In the genomic region with DNA sequence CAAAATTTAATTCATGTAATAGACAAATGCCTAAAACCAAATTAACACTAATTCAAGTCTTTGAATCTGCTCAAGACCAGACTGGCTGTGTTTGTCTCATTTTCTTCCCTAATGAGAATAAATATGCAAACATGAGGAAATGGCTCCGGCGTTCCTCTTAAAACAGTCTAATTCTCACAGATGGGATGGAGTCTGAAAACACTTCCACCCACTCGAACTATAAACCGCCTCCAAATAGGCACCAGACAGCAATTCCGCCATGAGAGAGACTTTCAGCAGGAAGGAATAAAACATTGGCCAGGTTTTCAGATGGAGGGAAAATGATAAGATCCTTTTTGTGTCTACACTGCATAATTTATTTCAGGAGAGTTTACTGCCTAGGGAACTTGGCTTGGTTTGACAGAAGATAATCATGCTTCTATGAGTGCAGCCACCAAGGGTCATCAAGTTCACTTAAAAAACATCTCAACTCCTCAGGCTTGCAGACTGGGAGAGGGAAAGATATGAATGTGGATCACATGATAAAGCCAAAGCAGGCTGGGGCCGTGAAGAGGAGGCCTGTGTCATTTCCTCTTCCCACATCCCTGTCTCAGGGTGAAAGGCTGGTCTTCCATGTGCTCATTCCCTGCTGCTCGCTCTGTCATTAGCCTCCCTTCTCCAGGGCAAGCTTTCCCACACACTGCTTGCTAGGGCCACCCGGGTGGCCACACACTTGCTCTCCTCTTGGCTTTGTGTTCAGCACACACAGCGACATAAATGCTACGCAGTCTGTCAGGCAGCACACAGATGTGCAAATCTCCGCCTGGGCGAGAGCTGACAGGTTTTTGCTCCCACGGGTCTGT, we compare ENCODE assay signal across 16 mouse cellular contexts. TPM values are rescaled to one million over a fixed set of nuclear protein-coding genes. Genes with fewer than 3 reads are reported as not detected.
DNase-seq lines count a peak whose midpoint lies in the region; ATAC-seq and TF ChIP-seq lines count a peak whose summit lies in the region.
"Had no signal": no experiment of that assay in that cellular context is flagged by ENCODE, and none has a peak within 500 bp of the region (broad histone marks: within the 10 kb centered on the region; RNA-seq: fewer than 3 reads in every experiment).

No protein-coding gene starts in this region.

- DNase-seq in hindbrain, postnatal 0 days (ENCODE audit: low spot score): no peak
- no peak for DNase-seq in midbrain, embryonic 11.5 days (ENCODE audit: low spot score, missing footprints)
- DNase-seq in kidney, postnatal 14 days: peak; percentile 12
- DNase-seq in telencephalon, adult 2 months (ENCODE audit: low read depth, low spot score): peak; percentile 69
- no peak for DNase-seq in cerebellum, adult 11-12 months
- DNase-seq: adrenal gland, postnatal 36 days; cerebellum, adult 9-10 months; gastrocnemius, postnatal 10 days; lung, embryonic 14.5 days; thymus, adult 2 months had no signal

- H3K27me3 ChIP-seq in hindbrain, postnatal 0 days (ENCODE audit: insufficient read depth, low read length): no peaks in the 10 kb centered on the region
- no peaks in the 10 kb centered on the region for H3K27me3 ChIP-seq in hindbrain, embryonic 13.5 days
- no peaks in the 10 kb centered on the region for H3K27me3 ChIP-seq in midbrain, embryonic 16.5 days (ENCODE audit: control insufficient read depth, insufficient read depth, low read depth, low read length)
- H3K27me3 ChIP-seq in midbrain, embryonic 11.5 days (ENCODE audit: control insufficient read depth, insufficient read depth, low read length): no peaks in the 10 kb centered on the region

- no peak overlapping the region for H3K27ac ChIP-seq in hindbrain, postnatal 0 days
- H3K27ac ChIP-seq in hindbrain, embryonic 13.5 days: no peak overlapping the region
- H3K27ac ChIP-seq in midbrain, embryonic 16.5 days (ENCODE audit: low read length): no peak overlapping the region
- no peak overlapping the region for H3K27ac ChIP-seq in midbrain, embryonic 11.5 days (ENCODE audit: low read depth, low read length)
- H3K27ac ChIP-seq: midbrain, embryonic 10.5 days had no signal

- ATAC-seq in hindbrain, postnatal 0 days: 0 out of 2 replicates have a peak, but pooled peaks have one; percentile 24
- no peak for ATAC-seq in hindbrain, embryonic 13.5 days (ENCODE audit: low FRiP score)
- ATAC-seq in midbrain, embryonic 16.5 days: 0 out of 2 replicates have a peak, but pooled peaks have one; percentile 8
- no peak for ATAC-seq in midbrain, embryonic 11.5 days (ENCODE audit: low FRiP score)
- ATAC-seq: intestine, postnatal 0 days had no signal

- H3K4me2 ChIP-seq in hindbrain, postnatal 0 days (ENCODE audit: low read depth, low read length): no peak overlapping the region
- no peak overlapping the region for H3K4me2 ChIP-seq in hindbrain, embryonic 13.5 days
- no peak overlapping the region for H3K4me2 ChIP-seq in midbrain, embryonic 16.5 days (ENCODE audit: low read length)
- H3K4me2 ChIP-seq in midbrain, embryonic 11.5 days: no peak overlapping the region
- H3K4me2 ChIP-seq: lung, embryonic 14.5 days had no signal

- H3K36me3 ChIP-seq in hindbrain, postnatal 0 days (ENCODE audit: insufficient read depth, low read length): no peaks in the 10 kb centered on the region
- no peaks in the 10 kb centered on the region for H3K36me3 ChIP-seq in hindbrain, embryonic 13.5 days
- H3K36me3 ChIP-seq in midbrain, embryonic 16.5 days (ENCODE audit: control insufficient read depth, insufficient read depth, low read length): no peaks in the 10 kb centered on the region
- no peaks in the 10 kb centered on the region for H3K36me3 ChIP-seq in midbrain, embryonic 11.5 days (ENCODE audit: control insufficient read depth, insufficient read depth, low read length)
- H3K36me3 ChIP-seq: midbrain, embryonic 10.5 days had no signal

- no peak overlapping the region for H3K9ac ChIP-seq in hindbrain, postnatal 0 days (replicated peaks; ENCODE audit: low read length)
- no peak overlapping the region for H3K9ac ChIP-seq in hindbrain, embryonic 13.5 days
- no peak overlapping the region for H3K9ac ChIP-seq in midbrain, embryonic 16.5 days (ENCODE audit: low read depth, low read length)
- H3K9ac ChIP-seq in midbrain, embryonic 11.5 days (ENCODE audit: low read length): no peak overlapping the region
- H3K9ac ChIP-seq: lung, embryonic 14.5 days had no signal

- WGBS in hindbrain, postnatal 0 days: 68% methylated on average over 13 of the region's 13 CpGs
- WGBS in hindbrain, embryonic 13.5 days: 69% methylated on average over 13 of the region's 13 CpGs
- 79% methylated on average over 13 of the region's 13 CpGs for WGBS in midbrain, embryonic 16.5 days
- WGBS in midbrain, embryonic 11.5 days: 82% methylated on average over 13 of the region's 13 CpGs

- H3K4me1 ChIP-seq in hindbrain, postnatal 0 days (ENCODE audit: insufficient read depth, low read length): no peaks in the 10 kb centered on the region
- no peaks in the 10 kb centered on the region for H3K4me1 ChIP-seq in hindbrain, embryonic 13.5 days (replicated peaks)
- no peaks in the 10 kb centered on the region for H3K4me1 ChIP-seq in midbrain, embryonic 16.5 days (ENCODE audit: control insufficient read depth, insufficient read depth, low read length)
- no peaks in the 10 kb centered on the region for H3K4me1 ChIP-seq in midbrain, embryonic 11.5 days (ENCODE audit: control insufficient read depth, insufficient read depth, low read length)
- H3K4me1 ChIP-seq: midbrain, embryonic 10.5 days had no signal

- no peak overlapping the region for H3K4me3 ChIP-seq in hindbrain, postnatal 0 days (ENCODE audit: low read length)
- no peak overlapping the region for H3K4me3 ChIP-seq in hindbrain, embryonic 13.5 days
- no peak overlapping the region for H3K4me3 ChIP-seq in midbrain, embryonic 16.5 days (ENCODE audit: low read depth, low read length)
- H3K4me3 ChIP-seq in midbrain, embryonic 11.5 days (ENCODE audit: low read depth, low read length): no peak overlapping the region
- H3K4me3 ChIP-seq: midbrain, embryonic 10.5 days had no signal

- no peak for TF ChIP-seq CTCF in hindbrain, postnatal 0 days (IDR thresholded peaks at IDR 0.05; ENCODE audit: low read depth)

- no peaks in the 10 kb centered on the region for H3K9me3 ChIP-seq in hindbrain, postnatal 0 days (ENCODE audit: low read length)
- no peaks in the 10 kb centered on the region for H3K9me3 ChIP-seq in hindbrain, embryonic 13.5 days
- no peaks in the 10 kb centered on the region for H3K9me3 ChIP-seq in midbrain, embryonic 16.5 days (replicated peaks; ENCODE audit: control insufficient read depth, low read length, poor library complexity, severe bottlenecking)
- H3K9me3 ChIP-seq in midbrain, embryonic 11.5 days (ENCODE audit: control insufficient read depth, low read length): no peaks in the 10 kb centered on the region
- H3K9me3 ChIP-seq: midbrain, embryonic 10.5 days had no signal

RNA-seq across cellular contexts. Expression of a gene that starts 35.0 kb away (rescaled TPM):
- 0.36 and 0.42 TPM in 2 replicates for total RNA-seq in hindbrain, postnatal 0 days (2014; rRNA removed)
- polyA plus RNA-seq in hindbrain, postnatal 0 days (2015; fragmentation: Nextera tagmentation; extraction: Ambion mirVana): 0.48 and 0.66 TPM in 2 replicates
- polyA plus RNA-seq in hindbrain, embryonic 13.5 days (2015; fragmentation: Nextera tagmentation; extraction: Ambion mirVana): 0.30 and 0.48 TPM in 2 replicates
- polyA plus RNA-seq in midbrain, embryonic 16.5 days (2015; fragmentation: Nextera tagmentation; extraction: Ambion mirVana): 0.30 and 0.34 TPM in 2 replicates
- polyA plus RNA-seq in midbrain, embryonic 11.5 days (2014; fragmentation: Nextera tagmentation; extraction: Ambion mirVana): 0.08 and 0.12 TPM in 2 replicates
- total RNA-seq: left cerebral cortex, postnatal 14 days; neutrophil, adult 5-6 weeks had no signal
- polyA plus RNA-seq: lung, embryonic 14.5 days had no signal

RNA-seq across cellular contexts. Expression of a gene that starts 46.7 kb away (rescaled TPM):
- 1.5 and 2.8 TPM in 2 replicates for total RNA-seq in hindbrain, postnatal 0 days (2014; rRNA removed)
- 0.53 TPM in 2 replicates for polyA plus RNA-seq in hindbrain, postnatal 0 days (2015; fragmentation: Nextera tagmentation; extraction: Ambion mirVana)
- 1.2 and 1.3 TPM in 2 replicates for polyA plus RNA-seq in hindbrain, embryonic 13.5 days (2015; fragmentation: Nextera tagmentation; extraction: Ambion mirVana)
- 1.7 and 2.0 TPM in 2 replicates for polyA plus RNA-seq in midbrain, embryonic 16.5 days (2015; fragmentation: Nextera tagmentation; extraction: Ambion mirVana)
- 1.6 and 2.1 TPM in 2 replicates for polyA plus RNA-seq in midbrain, embryonic 11.5 days (2014; fragmentation: Nextera tagmentation; extraction: Ambion mirVana)

Comparison
In these comparisons a context has a peak if more than half of its experiments do, and no peak if none do; other contexts are left out.
1. ATAC-seq: peak in hindbrain, postnatal 0 days (single experiment) and midbrain, embryonic 16.5 days (single experiment); none in hindbrain, embryonic 13.5 days (single experiment) and midbrain, embryonic 11.5 days (single experiment).
2. DNase-seq: peak in kidney, postnatal 14 days (single experiment) and telencephalon, adult 2 months (single experiment); none in hindbrain, postnatal 0 days (single experiment), midbrain, embryonic 11.5 days (single experiment) and cerebellum, adult 11-12 months (single experiment).